Mouse (Mus musculus) limb, embryonic 14.5 days (tissue): ENCODE data around the gene Zranb3. TPM values are rescaled to one million over a fixed set of nuclear protein-coding genes. Genes with fewer than 3 reads are reported as not detected.

Experiments
- ATAC-seq: fragments of 200-750 bp; cut with Nextera tagmentation; 2 replicates; pipeline ENCODE4 v1.8.0; 2017; ENCODE audit warnings: low read depth, moderate number of reproducible peaks, moderate TSS enrichment; ENCODE audit not compliant: low FRiP score
- DNase-seq: peaks from one replicate; pipeline ENCODE4 v3.0.0-alpha.2; 2015; ENCODE audit warnings: low spot score
- H3K27ac ChIP-seq: fragments of 300-500 bp; sonication (generic); replicated peaks from 2 replicates; pipeline ENCODE4 v1.5.1; 2014; ENCODE audit warnings: low read depth, mild to moderate bottlenecking, low read length, moderate library complexity, mixed read lengths
- H3K27me3 ChIP-seq: fragments of 300-500 bp; sonication (generic); 2 replicates; pipeline ENCODE4 v1.6.1; 2014; ENCODE audit warnings: low read length, mixed read lengths; ENCODE audit not compliant: control insufficient read depth, insufficient read depth
- H3K36me3 ChIP-seq: fragments of 300-500 bp; sonication (generic); 2 replicates; pipeline ENCODE4 v1.6.1; 2014; ENCODE audit warnings: mild to moderate bottlenecking, low read length, moderate library complexity, mixed read lengths; ENCODE audit not compliant: control insufficient read depth, insufficient read depth
- H3K4me1 ChIP-seq: fragments of 300-500 bp; sonication (generic); 2 replicates; pipeline ENCODE4 v1.6.1; 2014; ENCODE audit warnings: antibody characterized with exemption, low read length, mixed read lengths; ENCODE audit not compliant: control insufficient read depth, insufficient read depth
- H3K4me2 ChIP-seq: fragments of 300-500 bp; sonication (generic); replicated peaks from 2 replicates; pipeline ENCODE4 v1.6.1; 2014; ENCODE audit warnings: low read depth, mild to moderate bottlenecking, low read length, moderate library complexity; ENCODE audit not compliant: severe bottlenecking
- H3K4me3 ChIP-seq: fragments of 300-500 bp; sonication (generic); replicated peaks from 2 replicates; pipeline ENCODE4 v1.5.1; 2014; ENCODE audit warnings: low read length
- H3K9ac ChIP-seq: fragments of 300-500 bp; sonication (generic); 2 replicates; pipeline ENCODE4 v1.6.1; 2014; ENCODE audit warnings: mild to moderate bottlenecking, low read depth, low read length, moderate library complexity; ENCODE audit not compliant: severe bottlenecking
- H3K9me3 ChIP-seq: fragments of 300-500 bp; sonication (generic); 2 replicates; pipeline ENCODE4 v1.6.1; 2016; ENCODE audit warnings: low read length; ENCODE audit not compliant: control insufficient read depth
- POLR2A ChIP-seq: fragments of 200-500 bp; IDR thresholded peaks from 2 replicates; pipeline ENCODE4 v1.8.0; 2012; ENCODE audit warnings: inconsistent platforms, mild to moderate bottlenecking, moderate library complexity, borderline replicate concordance; ENCODE audit not compliant: insufficient read depth, insufficient read length; ENCODE audit errors: extremely low read depth
- WGBS: fragments of 180-500 bp; shearing (Covaris S2); extraction: QIAGEN DNeasy Blood & Tissue Kit; methylation state at CpG from one replicate; pipeline ENCODE4 v1.1.7; 2014; 5-methylcytosine and 5-hydroxymethylcytosine counted together
- polyA plus RNA-seq, 2 experiments: library from polyadenylated mRNA; depleted of rRNA in 1 of 2; stranded (reverse) in 1 of 2; unstranded in 1 of 2; fragments of >200 nt; fragmentation: Nextera tagmentation in 1 of 2; extraction: Ambion mirVana in 1 of 2; gene quantifications; 2 replicates each; pipeline versions ENCODE4 v1.2.1 to v1.2.3; 2012 to 2014

Gene Zranb3
- polyA plus RNA-seq, 2 experiments = 6.9 to 13.0 TPM

DNA sequence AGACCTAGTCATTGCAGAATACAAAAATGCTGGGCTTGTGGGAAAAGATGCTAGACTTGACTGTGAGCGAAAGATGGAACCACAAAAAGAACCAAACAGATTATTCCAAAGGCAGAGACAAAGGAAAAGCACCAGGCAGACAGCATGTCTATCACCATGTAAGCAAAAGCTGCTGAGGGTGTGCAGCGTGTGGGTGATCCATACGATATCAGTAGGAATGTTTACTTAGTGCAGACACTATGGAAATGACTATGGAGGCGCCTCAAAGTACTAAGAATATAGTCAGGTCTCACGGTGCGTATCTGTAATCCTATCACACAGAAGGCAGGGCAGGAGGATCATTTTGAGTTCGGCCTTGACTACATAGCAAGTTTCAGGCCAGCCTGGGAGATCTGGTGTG lies 21.0 kb downstream of the Zranb3 start:
- WGBS = 97% methylated on average over 7 of the region's 7 CpGs
- Histone ChIP-seq H3K4me2 (no peak overlapping the region), H3K27ac (no peak overlapping the region), H3K9me3 (no peaks in the 10 kb centered on the region), H3K4me1 (no peaks in the 10 kb centered on the region), H3K27me3 (no peaks in the 10 kb centered on the region), H3K9ac (no peak overlapping the region), H3K36me3 (no peaks in the 10 kb centered on the region; the same call in 1 of the 2 replicates), H3K4me3 (no peak overlapping the region)
- DNase-seq (no peak), ATAC-seq (no peak)
- TF ChIP-seq POLR2A = no peak

- DNase-seq (no peak), ATAC-seq (no peak)
- Histone ChIP-seq H3K4me2 (no peak overlapping the region), H3K27me3 (no peaks in the 10 kb centered on the region), H3K4me3 (no peak overlapping the region), H3K27ac (no peak overlapping the region), H3K9me3 (no peaks in the 10 kb centered on the region), H3K9ac (no peak overlapping the region), H3K36me3 (no peaks in the 10 kb centered on the region; the same call in 1 of the 2 replicates), H3K4me1 (no peaks in the 10 kb centered on the region)
- 84% methylated on average over 5 of the region's 5 CpGs for WGBS
- TF ChIP-seq POLR2A = no peak
These were observed 21.7 kb downstream of the Zranb3 start for GRCm38 (mm10) chr1:128080936-128081696.

DNA sequence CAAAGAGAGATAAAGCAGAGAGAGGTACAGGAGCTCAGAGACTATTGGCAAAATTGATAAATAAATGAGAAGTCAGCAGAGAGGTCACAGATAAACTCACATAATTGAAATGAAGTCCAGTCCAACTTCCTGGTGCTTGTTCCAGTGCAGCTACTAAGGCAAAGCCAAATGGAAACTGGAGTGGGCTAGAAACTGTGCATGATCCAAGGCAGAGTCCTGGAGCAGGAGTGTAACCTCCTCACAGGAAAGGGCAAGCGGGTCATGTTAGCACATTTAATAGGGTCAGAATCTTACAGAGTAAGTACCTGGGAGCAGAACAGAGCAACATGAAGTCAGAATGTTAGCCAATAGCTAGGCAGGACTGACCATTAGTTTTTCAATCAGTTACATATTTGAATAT lies 24.2 kb downstream of the Zranb3 start:
- no peak overlapping the region for H3K9ac ChIP-seq
- H3K4me3 ChIP-seq = no peak overlapping the region
- 91% methylated on average over 1 of the region's 1 CpGs for WGBS
- DNase-seq (no peak), ATAC-seq (no peak)
- H3K27ac ChIP-seq = no peak overlapping the region
- no peaks in the 10 kb centered on the region; the same call in 1 of the 2 replicates for H3K36me3 ChIP-seq
- H3K4me1 ChIP-seq = no peaks in the 10 kb centered on the region
- no peak for TF ChIP-seq POLR2A
- H3K9me3 ChIP-seq = no peaks in the 10 kb centered on the region
- no peaks in the 10 kb centered on the region for H3K27me3 ChIP-seq
- H3K4me2 ChIP-seq = no peak overlapping the region

- H3K9me3 ChIP-seq = no peaks in the 10 kb centered on the region
- ATAC-seq = no peak
These were observed 25.1 kb downstream of the Zranb3 start for GRCm38 (mm10) chr1:128077788-128078187.

GRCm38 (mm10) chr1:128076791-128077479 lies 25.9 kb downstream of the Zranb3 start:
- no peak overlapping the region for H3K4me2 ChIP-seq
- H3K27ac ChIP-seq = no peak overlapping the region
- no peak for TF ChIP-seq POLR2A
- H3K4me3 ChIP-seq = no peak overlapping the region
- H3K9me3 ChIP-seq = no peaks in the 10 kb centered on the region
- WGBS = 84% methylated on average over 8 of the region's 8 CpGs
- no peak overlapping the region for H3K9ac ChIP-seq
- no peaks in the 10 kb centered on the region for H3K4me1 ChIP-seq
- no peaks in the 10 kb centered on the region for H3K36me3 ChIP-seq
- H3K27me3 ChIP-seq = no peaks in the 10 kb centered on the region
- DNase-seq (no peak), ATAC-seq (no peak)

More at GRCm38 (mm10) chr1:128077788-128078187, 25.1 kb downstream of the Zranb3 start:
- Histone ChIP-seq H3K27ac (no peak overlapping the region), H3K36me3 (no peaks in the 10 kb centered on the region), H3K4me1 (no peaks in the 10 kb centered on the region), H3K27me3 (no peaks in the 10 kb centered on the region), H3K4me2 (no peak overlapping the region), H3K4me3 (no peak overlapping the region), H3K9ac (no peak overlapping the region)
- DNase-seq = no peak
- TF ChIP-seq POLR2A = no peak
- 89% methylated on average over 2 of the region's 2 CpGs for WGBS
